Mouse (Mus musculus) right cerebral cortex, postnatal 4 days (tissue): ENCODE results near the gene Zdhhc7.
A peak's percentile ranks its signal among the peaks of the same experiment; 100 is the strongest.

Experiments used
- DNase-seq: peaks from one replicate; pipeline ENCODE4 v3.0.0-alpha.2; 2022

The Zdhhc7 gene

GRCm38 (mm10) chr8:120101068-120101972 lies at the start of gene Zdhhc7:
TSS of gene Zdhhc7 (minus strand) at chr8:120101482.
- peak; percentile 81 for DNase-seq

- DNase-seq: no peak
These were observed 48.7 kb upstream of the Zdhhc7 start for GRCm38 (mm10) chr8:120150028-120150427.

GRCm38 (mm10) chr8:120146051-120146450 lies 44.8 kb upstream of the Zdhhc7 start:
- DNase-seq: no peak

- DNase-seq: no peak
These were observed 43.5 kb upstream of the Zdhhc7 start for GRCm38 (mm10) chr8:120144652-120145301.

GRCm38 (mm10) chr8:120143911-120144651 lies 42.8 kb upstream of the Zdhhc7 start:
- DNase-seq: peak; percentile 55

- no peak for DNase-seq
These were observed 39.5 kb upstream of the Zdhhc7 start for GRCm38 (mm10) chr8:120140769-120141168.

- no peak for DNase-seq
These were observed 37.7 kb upstream of the Zdhhc7 start for GRCm38 (mm10) chr8:120138958-120139357.

- DNase-seq: peak; percentile 47
These were observed 35.3 kb upstream of the Zdhhc7 start for GRCm38 (mm10) chr8:120136618-120137017.

- DNase-seq: no peak
These were observed 34.4 kb upstream of the Zdhhc7 start for GRCm38 (mm10) chr8:120135687-120136086.

- no peak for DNase-seq
These were observed 31.9 kb upstream of the Zdhhc7 start for GRCm38 (mm10) chr8:120133169-120133568.

GRCm38 (mm10) chr8:120131158-120131557 lies 29.9 kb upstream of the Zdhhc7 start:
- DNase-seq: no peak

- no peak for DNase-seq
These were observed 28.3 kb upstream of the Zdhhc7 start for GRCm38 (mm10) chr8:120129547-120129946.

- no peak for DNase-seq
These were observed 25.3 kb upstream of the Zdhhc7 start for GRCm38 (mm10) chr8:120126357-120127161.

GRCm38 (mm10) chr8:120124836-120125389 lies 23.6 kb upstream of the Zdhhc7 start:
- DNase-seq: no peak

GRCm38 (mm10) chr8:120124261-120124660 lies 23.0 kb upstream of the Zdhhc7 start:
- DNase-seq: no peak

GRCm38 (mm10) chr8:120120951-120121350 lies 19.7 kb upstream of the Zdhhc7 start:
- no peak for DNase-seq

GRCm38 (mm10) chr8:120119931-120120330 lies 18.6 kb upstream of the Zdhhc7 start:
- DNase-seq: no peak

GRCm38 (mm10) chr8:120119429-120119828 lies 18.1 kb upstream of the Zdhhc7 start:
- DNase-seq: peak; percentile 38

- DNase-seq: no peak
These were observed 17.6 kb upstream of the Zdhhc7 start for GRCm38 (mm10) chr8:120118847-120119246.

- DNase-seq: no peak
These were observed 16.9 kb upstream of the Zdhhc7 start for GRCm38 (mm10) chr8:120118162-120118561.

GRCm38 (mm10) chr8:120116600-120116999 lies 15.3 kb upstream of the Zdhhc7 start:
- DNase-seq: no peak

- DNase-seq: no peak
These were observed 13.1 kb upstream of the Zdhhc7 start for GRCm38 (mm10) chr8:120114315-120114841.
